Mouse (Mus musculus) C2C12 (cell line): ENCODE results near the gene Slc23a2. TPM values are rescaled to one million over a fixed set of nuclear protein-coding genes. Genes with fewer than 3 reads are reported as not detected.

Experiments
- H3K27me3 ChIP-seq: one replicate; pipeline ENCODE4 v1.6.1; 2011; ENCODE audit not compliant: control insufficient read depth, insufficient read depth, insufficient read length
- H3K36me3 ChIP-seq: one replicate; pipeline ENCODE4 v1.6.1; 2011; ENCODE audit not compliant: control insufficient read depth, insufficient read depth
- H3K4me3 ChIP-seq: one replicate; pipeline ENCODE4 v1.5.1; 2011; ENCODE audit warnings: mild to moderate bottlenecking, control low read depth; ENCODE audit not compliant: poor library complexity, insufficient read depth, severe bottlenecking
- H3K79me2 ChIP-seq: one replicate; pipeline ENCODE4 v1.6.1; 2011; ENCODE audit not compliant: control insufficient read depth, insufficient read depth
- H3K79me3 ChIP-seq: one replicate; pipeline ENCODE4 v1.6.1; 2011; ENCODE audit warnings: low read depth, control low read depth
- H3ac ChIP-seq: one replicate; pipeline ENCODE3; 2011; ENCODE audit warnings: low read depth; ENCODE audit not compliant: control insufficient read depth, insufficient read length
- CEBPB ChIP-seq: IDR thresholded peaks from one replicate; pipeline ENCODE4 v1.6.1; 2011; ENCODE audit warnings: low read depth, mild to moderate bottlenecking, control low read depth, moderate library complexity
- CTCF ChIP-seq: IDR thresholded peaks from one replicate; pipeline ENCODE4 v1.5.1; 2011; ENCODE audit not compliant: control insufficient read depth, insufficient read depth, insufficient read length
- FOSL1 ChIP-seq: IDR thresholded peaks from one replicate; pipeline ENCODE4 v1.8.0; 2011; ENCODE audit warnings: mild to moderate bottlenecking, low read length; ENCODE audit not compliant: poor library complexity, insufficient read depth, severe bottlenecking
- MAX ChIP-seq: IDR thresholded peaks from one replicate; pipeline ENCODE4 v1.6.1; 2011; ENCODE audit warnings: mild to moderate bottlenecking, control low read depth
- MYOD1 ChIP-seq: IDR thresholded peaks from one replicate; pipeline ENCODE4 v1.6.1; 2011; ENCODE audit warnings: low read depth; ENCODE audit not compliant: control insufficient read depth, insufficient read length
- MYOG ChIP-seq: IDR thresholded peaks from one replicate; pipeline ENCODE4 v1.6.1; 2011; ENCODE audit not compliant: control insufficient read depth, insufficient read length; ENCODE audit errors: extremely low read depth
- USF1 ChIP-seq: IDR thresholded peaks from one replicate; pipeline ENCODE4 v1.6.1; 2011; ENCODE audit warnings: low read depth, mild to moderate bottlenecking, control low read depth, moderate library complexity
- polyA plus RNA-seq: library from polyadenylated mRNA; unstranded; fragments of >200 nt; fragmentation: generic; extraction: Trizol; gene quantifications from one replicate; pipeline ENCODE4 v1.2.1, GENCODE M21; 2012; ENCODE audit warnings: missing spikeins

Slc23a2 gene
- polyA plus RNA-seq, 1 experiment, result 12.0 TPM

DNA sequence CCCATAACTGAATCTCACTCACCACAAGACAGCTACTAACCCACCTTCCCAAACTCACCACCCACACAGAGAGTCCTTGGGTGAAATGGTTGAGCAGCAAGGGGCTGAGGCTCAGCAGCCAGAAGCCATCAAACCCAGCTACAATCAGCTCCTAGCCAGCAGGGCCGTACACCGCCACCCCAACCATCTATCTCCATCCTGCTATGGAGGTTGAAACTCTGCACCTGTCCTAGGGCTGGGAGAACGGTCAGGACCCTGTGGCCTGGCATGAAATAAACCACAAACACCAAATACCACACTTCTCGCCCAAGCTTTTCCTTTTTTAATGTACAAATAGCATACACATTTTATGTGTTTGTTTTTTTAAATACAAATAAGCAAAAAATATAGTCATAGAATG, 120.9 kb downstream of the Slc23a2 start:
- Histone ChIP-seq H3K4me3 (no peak overlapping the region), H3ac (no peak overlapping the region), H3K79me2 (no peaks in the 10 kb centered on the region), H3K36me3 (no peaks in the 10 kb centered on the region), H3K79me3 (no peaks in the 10 kb centered on the region), H3K27me3 (no peaks in the 10 kb centered on the region)
- TF ChIP-seq MYOD1 (no peak), MYOG (no peak), MAX (no peak), CEBPB (no peak), USF1 (no peak), FOSL1 (no peak), CTCF (no peak)

DNA sequence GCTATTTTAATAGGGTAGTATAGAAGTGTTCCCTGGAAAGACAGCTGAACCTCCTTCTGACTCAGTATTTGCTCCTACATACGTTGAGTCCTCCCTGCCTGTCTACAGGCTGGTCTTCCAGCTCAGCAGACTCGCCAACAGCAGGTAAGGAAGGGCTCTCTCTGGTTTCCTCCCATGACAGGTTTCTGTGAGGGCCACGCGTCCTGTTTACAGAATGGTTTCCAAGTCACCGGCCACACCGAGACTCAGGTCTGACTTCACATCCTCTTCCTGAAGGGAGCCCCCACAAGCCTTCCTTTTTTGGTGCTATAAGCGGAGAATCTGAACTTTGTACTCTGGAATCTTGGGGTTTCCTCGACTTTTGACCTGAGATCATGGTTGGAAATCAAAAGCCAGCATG, 122.3 kb downstream of the Slc23a2 start:
- TF ChIP-seq MYOG (no peak), USF1 (no peak), CTCF (no peak), MYOD1 (no peak), MAX (no peak), CEBPB (no peak), FOSL1 (no peak)
- Histone ChIP-seq H3K36me3 (no peaks in the 10 kb centered on the region), H3K4me3 (no peak overlapping the region), H3K79me2 (no peaks in the 10 kb centered on the region), H3K79me3 (no peaks in the 10 kb centered on the region), H3K27me3 (no peaks in the 10 kb centered on the region), H3ac (no peak overlapping the region)

DNA sequence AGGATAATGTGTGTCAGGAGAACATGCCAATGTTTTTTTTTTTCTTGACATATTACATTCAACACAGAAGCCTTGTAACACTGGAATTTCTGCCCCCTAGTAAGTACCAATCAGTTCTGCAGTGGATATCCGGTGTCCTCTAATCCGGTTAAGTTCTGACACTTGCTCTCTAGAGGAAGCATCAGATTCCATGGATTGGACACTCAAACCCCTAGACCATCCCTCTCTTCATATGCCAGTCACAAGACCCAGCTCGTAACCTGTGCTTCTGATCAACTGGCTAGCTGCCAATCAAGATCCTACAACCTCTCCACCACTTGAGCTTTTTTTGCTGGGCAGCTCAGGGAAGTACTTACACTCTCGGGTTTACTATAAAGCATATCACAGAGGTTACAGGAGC, 123.3 kb downstream of the Slc23a2 start:
- H3K4me3 ChIP-seq, result no peak overlapping the region
- H3K27me3 ChIP-seq, result no peaks in the 10 kb centered on the region
- no peaks in the 10 kb centered on the region for H3K36me3 ChIP-seq
- TF ChIP-seq CTCF (no peak), MAX (no peak), CEBPB (no peak), MYOD1 (no peak)
- H3ac ChIP-seq, result no peak overlapping the region
- H3K79me2 ChIP-seq, result no peaks in the 10 kb centered on the region
- H3K79me3 ChIP-seq, result no peaks in the 10 kb centered on the region

- no peak overlapping the region for H3ac ChIP-seq
- H3K4me3 ChIP-seq, result no peak overlapping the region
- TF ChIP-seq USF1 (no peak), MYOD1 (no peak), FOSL1 (no peak), CEBPB (no peak), MAX (no peak), CTCF (no peak), MYOG (no peak)
- no peaks in the 10 kb centered on the region for H3K27me3 ChIP-seq
- no peaks in the 10 kb centered on the region for H3K36me3 ChIP-seq
- H3K79me3 ChIP-seq, result no peaks in the 10 kb centered on the region
- H3K79me2 ChIP-seq, result no peaks in the 10 kb centered on the region
These were observed 123.8 kb downstream of the Slc23a2 start for GRCm38 (mm10) chr2:132020991-132021541.

GRCm38 (mm10) chr2:132020420-132020819, 124.5 kb downstream of the Slc23a2 start:
- Histone ChIP-seq H3K27me3 (no peaks in the 10 kb centered on the region), H3K79me2 (no peaks in the 10 kb centered on the region), H3K4me3 (no peak overlapping the region), H3ac (no peak overlapping the region), H3K36me3 (no peaks in the 10 kb centered on the region), H3K79me3 (no peaks in the 10 kb centered on the region)
- TF ChIP-seq CEBPB, result no peak
- no peak for TF ChIP-seq CTCF
- TF ChIP-seq USF1, result no peak
- TF ChIP-seq MYOG, result no peak
- no peak for TF ChIP-seq FOSL1
- TF ChIP-seq MYOD1, result no peak
- no peak for TF ChIP-seq MAX

GRCm38 (mm10) chr2:132019372-132019811, 125.5 kb downstream of the Slc23a2 start:
- no peaks in the 10 kb centered on the region for H3K27me3 ChIP-seq
- H3K4me3 ChIP-seq, result no peak overlapping the region
- H3K79me2 ChIP-seq, result no peaks in the 10 kb centered on the region
- no peaks in the 10 kb centered on the region for H3K79me3 ChIP-seq
- H3ac ChIP-seq, result no peak overlapping the region
- TF ChIP-seq CEBPB, result no peak
- TF ChIP-seq MAX, result no peak
- no peak for TF ChIP-seq FOSL1
- TF ChIP-seq CTCF, result no peak
- no peak for TF ChIP-seq MYOD1
- TF ChIP-seq MYOG, result no peak
- no peak for TF ChIP-seq USF1
- no peaks in the 10 kb centered on the region for H3K36me3 ChIP-seq
